Mouse (Mus musculus) thymus, postnatal 0 days (tissue): ENCODE measurements around the gene Ube2f. TPM values are rescaled to one million over a fixed set of nuclear protein-coding genes. Genes with fewer than 3 reads are reported as not detected.

Experiments
- polyA plus RNA-seq: library from polyadenylated mRNA; unstranded; fragments of >200 nt; fragmentation: Nextera tagmentation; extraction: Ambion mirVana; gene quantifications from 2 replicates; pipeline ENCODE4 v1.2.1, GENCODE M21; 2015

Ube2f gene
- polyA plus RNA-seq, 1 experiment from 2014 or later = 88.5 TPM

Other genes with a start within 250 kb of the Ube2f start
- gene Rbm44, start 105.2 kb upstream of the Ube2f start, polyA plus RNA-seq = 1.4 and 2.1 TPM in 2 replicates
- gene Ramp1, start 70.5 kb upstream of the Ube2f start, polyA plus RNA-seq = 156 and 158 TPM in 2 replicates
- 15.6 and 16.2 TPM in 2 replicates for gene Scly, start 48.0 kb downstream of the Ube2f start, polyA plus RNA-seq
- 0.19 and 0.20 TPM in 2 replicates for gene Espnl, start 71.8 kb downstream of the Ube2f start, polyA plus RNA-seq
- gene Klhl30, start 100.7 kb downstream of the Ube2f start, polyA plus RNA-seq = 0.27 and 0.55 TPM in 2 replicates
- gene Erfe, start 116.1 kb downstream of the Ube2f start, polyA plus RNA-seq = 1.1 and 1.3 TPM in 2 replicates
- gene Ilkap, start 148.5 kb downstream of the Ube2f start, polyA plus RNA-seq = 129 and 133 TPM in 2 replicates
- 216 and 236 TPM in 2 replicates for gene Hes6, start 163.7 kb downstream of the Ube2f start, polyA plus RNA-seq
- gene Per2, start 209.0 kb downstream of the Ube2f start, polyA plus RNA-seq = 0.95 and 1.1 TPM in 2 replicates
- 4.6 and 5.1 TPM in 2 replicates for gene Traf3ip1, start 244.3 kb downstream of the Ube2f start, polyA plus RNA-seq